Mouse (Mus musculus) forebrain, embryonic 10.5 days (tissue): ENCODE measurements around the gene Slc35g3. TPM values are rescaled to one million over a fixed set of nuclear protein-coding genes. Genes with fewer than 3 reads are reported as not detected.

ENCODE experiments used
- polyA plus RNA-seq: library from polyadenylated mRNA; unstranded; fragments of >200 nt; fragmentation: Nextera tagmentation; extraction: Ambion mirVana; gene quantifications from 2 replicates; pipeline ENCODE4 v1.2.1, GENCODE M21; 2016

Gene Slc35g3
- polyA plus RNA-seq, 1 experiment from 2014 or later = not detected

Other genes with a start within 250 kb of the Slc35g3 start
- gene Dnah2, start 212.9 kb downstream of the Slc35g3 start, polyA plus RNA-seq = 1.5 TPM in 2 replicates
- gene Efnb3, start 201.8 kb downstream of the Slc35g3 start, polyA plus RNA-seq = 27.9 and 28.7 TPM in 2 replicates
- 46.4 and 51.1 TPM in 2 replicates for gene Wrap53, start 181.7 kb downstream of the Slc35g3 start, polyA plus RNA-seq
- gene Trp53, start 181.6 kb downstream of the Slc35g3 start, polyA plus RNA-seq = 192 and 194 TPM in 2 replicates
- 4.3 and 4.6 TPM in 2 replicates for gene Atp1b2, start 156.0 kb downstream of the Slc35g3 start, polyA plus RNA-seq
- gene Shbg, start 144.1 kb downstream of the Slc35g3 start, polyA plus RNA-seq = not detected in 2 replicates
- 13.7 and 15.4 TPM in 2 replicates for gene Sat2, start 139.9 kb downstream of the Slc35g3 start, polyA plus RNA-seq
- 32.5 and 34.6 TPM in 2 replicates for gene Fxr2, start 129.0 kb downstream of the Slc35g3 start, polyA plus RNA-seq
- gene Sox15, start 106.7 kb downstream of the Slc35g3 start, polyA plus RNA-seq = not detected in 2 replicates
- 81.8 and 82.9 TPM in 2 replicates for gene Mpdu1, start 99.3 kb downstream of the Slc35g3 start, polyA plus RNA-seq
- 5.5 and 5.8 TPM in 2 replicates for gene Cd68, start 95.8 kb downstream of the Slc35g3 start, polyA plus RNA-seq
- gene Eif4a1, start 89.5 kb downstream of the Slc35g3 start, polyA plus RNA-seq = 725 and 747 TPM in 2 replicates
- 127 and 128 TPM in 2 replicates for gene Senp3, start 79.9 kb downstream of the Slc35g3 start, polyA plus RNA-seq
- 0.20 TPM in 1 of 2 replicates, not detected in the other for gene Tnfsf13, start 76.2 kb downstream of the Slc35g3 start, polyA plus RNA-seq
- 1.1 and 1.6 TPM in 2 replicates for gene Tnfsf12, start 66.1 kb downstream of the Slc35g3 start, polyA plus RNA-seq
- gene Tnfsfm13, start 65.9 kb downstream of the Slc35g3 start, polyA plus RNA-seq = 0.44 and 0.55 TPM in 2 replicates
- 32.9 and 34.5 TPM in 2 replicates for gene Polr2a, start 3.3 kb downstream of the Slc35g3 start, polyA plus RNA-seq
- gene Zbtb4, start 3.9 kb upstream of the Slc35g3 start, polyA plus RNA-seq = 0.46 and 0.77 TPM in 2 replicates
- 1.0 and 1.5 TPM in 2 replicates for gene Chrnb1, start 34.0 kb upstream of the Slc35g3 start, polyA plus RNA-seq
- gene Fgf11, start 39.9 kb upstream of the Slc35g3 start, polyA plus RNA-seq = 0.73 TPM in 2 replicates
- 0.71 and 0.95 TPM in 2 replicates for gene Tmem102, start 43.7 kb upstream of the Slc35g3 start, polyA plus RNA-seq
- not detected in 2 replicates for gene Gm39566, start 53.3 kb upstream of the Slc35g3 start, polyA plus RNA-seq
- gene Spem2, start 56.5 kb upstream of the Slc35g3 start, polyA plus RNA-seq = not detected in 2 replicates
- gene Spem1, start 60.2 kb upstream of the Slc35g3 start, polyA plus RNA-seq = 0.19 TPM in 1 of 2 replicates, not detected in the other
- gene Nlgn2, start 75.8 kb upstream of the Slc35g3 start, polyA plus RNA-seq = 4.7 and 5.2 TPM in 2 replicates
- gene Tmem256, start 76.5 kb upstream of the Slc35g3 start, polyA plus RNA-seq = 259 and 290 TPM in 2 replicates
- gene Plscr3, start 84.4 kb upstream of the Slc35g3 start, polyA plus RNA-seq = 67.5 and 67.6 TPM in 2 replicates
- gene Tnk1, start 96.8 kb upstream of the Slc35g3 start, polyA plus RNA-seq = 0.79 and 1.9 TPM in 2 replicates
- not detected in 2 replicates for gene Tmem95, start 116.0 kb upstream of the Slc35g3 start, polyA plus RNA-seq
- gene Kctd11, start 119.4 kb upstream of the Slc35g3 start, polyA plus RNA-seq = 4.8 and 6.7 TPM in 2 replicates
- 0.84 and 1.3 TPM in 2 replicates for gene Acap1, start 133.6 kb upstream of the Slc35g3 start, polyA plus RNA-seq
- 11.9 and 12.2 TPM in 2 replicates for gene 2810408A11Rik, start 139.0 kb upstream of the Slc35g3 start, polyA plus RNA-seq
- 14.3 and 14.8 TPM in 2 replicates for gene Neurl4, start 139.1 kb upstream of the Slc35g3 start, polyA plus RNA-seq
- gene Gps2, start 151.9 kb upstream of the Slc35g3 start, polyA plus RNA-seq = 92.4 and 97.3 TPM in 2 replicates
- gene Eif5a, start 160.0 kb upstream of the Slc35g3 start, polyA plus RNA-seq = 2,970 and 2,997 TPM in 2 replicates
- gene Ybx2, start 173.8 kb upstream of the Slc35g3 start, polyA plus RNA-seq = 5.7 and 6.4 TPM in 2 replicates
- gene Slc2a4, start 186.2 kb upstream of the Slc35g3 start, polyA plus RNA-seq = 14.2 and 15.7 TPM in 2 replicates
- 19.7 and 21.9 TPM in 2 replicates for gene Cldn7, start 202.8 kb upstream of the Slc35g3 start, polyA plus RNA-seq
- gene Ctdnep1, start 219.2 kb upstream of the Slc35g3 start, polyA plus RNA-seq = 21.5 and 23.4 TPM in 2 replicates
- gene Elp5, start 220.5 kb upstream of the Slc35g3 start, polyA plus RNA-seq = 159 TPM in 2 replicates
- 318 and 331 TPM in 2 replicates for gene Gabarap, start 229.2 kb upstream of the Slc35g3 start, polyA plus RNA-seq
- 94.5 and 96.2 TPM in 2 replicates for gene Phf23, start 233.8 kb upstream of the Slc35g3 start, polyA plus RNA-seq
- gene Dvl2, start 238.6 kb upstream of the Slc35g3 start, polyA plus RNA-seq = 44.3 and 51.6 TPM in 2 replicates